Mouse (Mus musculus): ENCODE measurements around the gene Gm11032.
"Not testable (repeated sequence)": the region's sequence is repeated elsewhere in the genome, so short reads cannot be mapped to it uniquely, and the experiment has no call there.

Gm11032 gene

GRCm38 (mm10) chr11:4620017-4620485 lies at the start of gene Gm11032:
Gm11032 (plus strand) TSS chr11:4620067.
- DNase-seq: no peak

- DNase-seq: no peak
Observed at GRCm38 (mm10) chr11:4571491-4571901, 48.4 kb upstream of the Gm11032 start.

- not testable (repeated sequence) for DNase-seq
Observed at GRCm38 (mm10) chr11:4576090-4576732, 43.7 kb upstream of the Gm11032 start.

- DNase-seq: no peak
Observed at GRCm38 (mm10) chr11:4577079-4577478, 42.8 kb upstream of the Gm11032 start.

- peak in 1 of 2 experiments; percentile 32 for DNase-seq
Observed at GRCm38 (mm10) chr11:4578682-4579081, 41.2 kb upstream of the Gm11032 start.

- no peak for DNase-seq
Observed at GRCm38 (mm10) chr11:4591811-4592210, 28.1 kb upstream of the Gm11032 start.

- no peak for DNase-seq
Observed at GRCm38 (mm10) chr11:4593491-4593848, 26.4 kb upstream of the Gm11032 start.

GRCm38 (mm10) chr11:4593849-4594607 lies 25.8 kb upstream of the Gm11032 start:
- no peak for DNase-seq

- DNase-seq: peak; percentile 97 to 98
Observed at GRCm38 (mm10) chr11:4594608-4595500, 25.0 kb upstream of the Gm11032 start, which contains the start of gene Mtmr3. Mtmr3 (minus strand) TSS chr11:4594863.

GRCm38 (mm10) chr11:4598411-4598810 lies 21.5 kb upstream of the Gm11032 start:
- no peak for DNase-seq

- no peak for DNase-seq
Observed at GRCm38 (mm10) chr11:4599916-4600315, 20.0 kb upstream of the Gm11032 start.

GRCm38 (mm10) chr11:4601890-4602289 lies 18.0 kb upstream of the Gm11032 start:
- no peak for DNase-seq

- peak; percentile 45 to 60 for DNase-seq
Observed at GRCm38 (mm10) chr11:4602691-4603441, 17.0 kb upstream of the Gm11032 start.

- DNase-seq: no peak
Observed at GRCm38 (mm10) chr11:4604441-4604840, 15.4 kb upstream of the Gm11032 start.

GRCm38 (mm10) chr11:4605414-4605813 lies 14.5 kb upstream of the Gm11032 start:
- DNase-seq: peak in 1 of 2 experiments; percentile 34

- DNase-seq: no peak
Observed at GRCm38 (mm10) chr11:4606541-4606940, 13.3 kb upstream of the Gm11032 start.

- DNase-seq: no peak
Observed at GRCm38 (mm10) chr11:4611904-4612303, 8.0 kb upstream of the Gm11032 start.

GRCm38 (mm10) chr11:4620501-4621108 lies 738 bp downstream of the Gm11032 start:
- DNase-seq: peak in 1 of 2 experiments; percentile 36

GRCm38 (mm10) chr11:4621866-4622265 lies 2.0 kb downstream of the Gm11032 start:
- no peak for DNase-seq

- peak in 1 of 2 experiments; percentile 33 for DNase-seq
Observed at GRCm38 (mm10) chr11:4622442-4622986, 2.6 kb downstream of the Gm11032 start.

- no peak for DNase-seq
Observed at GRCm38 (mm10) chr11:4622997-4623396, 3.1 kb downstream of the Gm11032 start.

- no peak for DNase-seq
Observed at GRCm38 (mm10) chr11:4625931-4626330, 6.1 kb downstream of the Gm11032 start.

All from lung, postnatal 4 days (tissue).